Comparison of ENCODE assay signal across 8 mouse cellular contexts in genomic region chr7:99625722-99626375, GRCm38 (mm10). TPM values are rescaled to one million over a fixed set of nuclear protein-coding genes. Genes with fewer than 3 reads are reported as not detected.
A peak's percentile ranks its signal among the peaks of the same experiment; 100 is the strongest.
DNase-seq lines count a peak whose midpoint lies in the region; ATAC-seq lines count a peak whose summit lies in the region.

No protein-coding gene starts in this region.

- H3K27ac ChIP-seq in embryonic facial prominence, embryonic 13.5 days = no peak overlapping the region
- peak overlapping the region; percentile 62 for H3K27ac ChIP-seq in midbrain, embryonic 10.5 days (replicated peaks)

- intact Hi-C loops in left cerebral cortex, postnatal 36 days (cut with DNase I) = loop anchor here (2.0 kb wide), 1 partner anchor 173 kb away; no protein-coding TSS in a partner anchor

- no peak; the same call in 1 of the 2 replicates for ATAC-seq in embryonic facial prominence, embryonic 13.5 days (ENCODE audit: insufficient number of reproducible peaks, insufficient read depth, low FRiP score, low TSS enrichment, low read depth)

- peaks cover 89% of the 10 kb centered on the region for H3K27me3 ChIP-seq in embryonic facial prominence, embryonic 13.5 days
- peaks cover 100% of the 10 kb centered on the region for H3K27me3 ChIP-seq in midbrain, embryonic 10.5 days (ENCODE audit: low read depth, poor library complexity, severe bottlenecking)

- H3K4me2 ChIP-seq in embryonic facial prominence, embryonic 13.5 days = peak overlapping the region; percentile 99

- DNase-seq in adrenal gland, postnatal 25 days = peak; percentile 94
- peak; percentile 93 to 95 for DNase-seq in heart, adult 18-20 months
- DNase-seq in kidney, adult 11 months = peak; percentile 79
- peak; percentile 84 to 86 for DNase-seq in left cerebral cortex, postnatal 36 days (ENCODE audit: low spot score in 2 of 2)
- DNase-seq in midbrain, embryonic 10.5 days (ENCODE audit: low spot score) = peak; percentile 88
- peak; percentile 88 for DNase-seq in right cerebral cortex, postnatal 25 days
- DNase-seq in urinary bladder, postnatal 25 days (ENCODE audit: low spot score) = peak; percentile 89

- peak overlapping the region; percentile 65 for H3K9ac ChIP-seq in embryonic facial prominence, embryonic 13.5 days

- no peaks in the 10 kb centered on the region for H3K36me3 ChIP-seq in embryonic facial prominence, embryonic 13.5 days
- no peaks in the 10 kb centered on the region for H3K36me3 ChIP-seq in midbrain, embryonic 10.5 days

- H3K4me1 ChIP-seq in embryonic facial prominence, embryonic 13.5 days = peaks cover 23% of the 10 kb centered on the region
- peaks cover 50% of the 10 kb centered on the region for H3K4me1 ChIP-seq in midbrain, embryonic 10.5 days

- WGBS in embryonic facial prominence, embryonic 13.5 days = under 1% methylated on average over 81 of the region's 81 CpGs
- whole genome bisulfite sequencing in midbrain, embryonic 10.5 days = 1% methylated on average over 81 of the region's 81 CpGs

- H3K4me3 ChIP-seq in embryonic facial prominence, embryonic 13.5 days = peak overlapping the region; percentile 56
- peak overlapping the region; percentile 57 for H3K4me3 ChIP-seq in midbrain, embryonic 10.5 days

- H3K9me3 ChIP-seq in embryonic facial prominence, embryonic 13.5 days = no peaks in the 10 kb centered on the region
- no peaks in the 10 kb centered on the region for H3K9me3 ChIP-seq in midbrain, embryonic 10.5 days (replicated peaks)

RNA-seq across cellular contexts. Expression of gene Tpbgl, which starts 1.1 kb away (rescaled TPM):
- 16.6 and 23.2 TPM in 2 replicates for total RNA-seq in adrenal gland, postnatal 25 days (2021)
- polyA plus RNA-seq in embryonic facial prominence, embryonic 13.5 days (2015; fragmentation: Nextera tagmentation; extraction: Ambion mirVana) = 0.22 and 0.51 TPM in 2 replicates
- 1 to 10 TPM; 2.3 to 3.2 TPM for total RNA-seq in heart, adult 18-20 months (2021)
- total RNA-seq in left cerebral cortex, postnatal 36 days (2021) = 1 to 10 TPM; 3.2 to 4.2 TPM
- 0.32 and 0.79 TPM in 2 replicates for polyA plus RNA-seq in midbrain, embryonic 10.5 days (2016; fragmentation: Nextera tagmentation; extraction: Ambion mirVana)
